Mouse (Mus musculus) C2C12 (cell line): ENCODE data around the gene Gm45711. TPM values are rescaled to one million over a fixed set of nuclear protein-coding genes. Genes with fewer than 3 reads are reported as not detected.
A peak's percentile ranks its signal among the peaks of the same experiment; 100 is the strongest.

ENCODE experiments used
- H3K27me3 ChIP-seq: one replicate; pipeline ENCODE4 v1.6.1; 2011; ENCODE audit not compliant: control insufficient read depth, insufficient read depth, insufficient read length
- H3K36me3 ChIP-seq: one replicate; pipeline ENCODE4 v1.6.1; 2011; ENCODE audit not compliant: control insufficient read depth, insufficient read depth
- H3K4me3 ChIP-seq: one replicate; pipeline ENCODE4 v1.5.1; 2011; ENCODE audit warnings: mild to moderate bottlenecking, control low read depth; ENCODE audit not compliant: poor library complexity, insufficient read depth, severe bottlenecking
- H3K79me2 ChIP-seq: one replicate; pipeline ENCODE4 v1.6.1; 2011; ENCODE audit not compliant: control insufficient read depth, insufficient read depth
- H3K79me3 ChIP-seq: one replicate; pipeline ENCODE4 v1.6.1; 2011; ENCODE audit warnings: low read depth, control low read depth
- H3ac ChIP-seq: one replicate; pipeline ENCODE3; 2011; ENCODE audit warnings: low read depth; ENCODE audit not compliant: control insufficient read depth, insufficient read length
- CEBPB ChIP-seq: IDR thresholded peaks from one replicate; pipeline ENCODE4 v1.6.1; 2011; ENCODE audit warnings: low read depth, mild to moderate bottlenecking, control low read depth, moderate library complexity
- CTCF ChIP-seq: IDR thresholded peaks from one replicate; pipeline ENCODE4 v1.5.1; 2011; ENCODE audit not compliant: control insufficient read depth, insufficient read depth, insufficient read length
- FOSL1 ChIP-seq: IDR thresholded peaks from one replicate; pipeline ENCODE4 v1.8.0; 2011; ENCODE audit warnings: mild to moderate bottlenecking, low read length; ENCODE audit not compliant: poor library complexity, insufficient read depth, severe bottlenecking
- MAX ChIP-seq: IDR thresholded peaks from one replicate; pipeline ENCODE4 v1.6.1; 2011; ENCODE audit warnings: mild to moderate bottlenecking, control low read depth
- MYOD1 ChIP-seq: IDR thresholded peaks from one replicate; pipeline ENCODE4 v1.6.1; 2011; ENCODE audit warnings: low read depth; ENCODE audit not compliant: control insufficient read depth, insufficient read length
- MYOG ChIP-seq: IDR thresholded peaks from one replicate; pipeline ENCODE4 v1.6.1; 2011; ENCODE audit not compliant: control insufficient read depth, insufficient read length; ENCODE audit errors: extremely low read depth
- USF1 ChIP-seq: IDR thresholded peaks from one replicate; pipeline ENCODE4 v1.6.1; 2011; ENCODE audit warnings: low read depth, mild to moderate bottlenecking, control low read depth, moderate library complexity
- polyA plus RNA-seq: library from polyadenylated mRNA; unstranded; fragments of >200 nt; fragmentation: generic; extraction: Trizol; gene quantifications from one replicate; pipeline ENCODE4 v1.2.1, GENCODE M21; 2012; ENCODE audit warnings: missing spikeins

Gm45711 gene
- polyA plus RNA-seq, 1 experiment, result not detected

GRCm38 (mm10) chr8:104247908-104248275 is 62.0 kb downstream of the Gm45711 start:
- Histone ChIP-seq H3K4me3 (peak overlapping the region; percentile 76), H3K79me2 (peaks cover 16% of the 10 kb centered on the region), H3K36me3 (no peaks in the 10 kb centered on the region), H3K79me3 (no peaks in the 10 kb centered on the region), H3K27me3 (no peaks in the 10 kb centered on the region), H3ac (peak overlapping the region; percentile 76)
- TF ChIP-seq MAX (no peak), USF1 (no peak)

DNA sequence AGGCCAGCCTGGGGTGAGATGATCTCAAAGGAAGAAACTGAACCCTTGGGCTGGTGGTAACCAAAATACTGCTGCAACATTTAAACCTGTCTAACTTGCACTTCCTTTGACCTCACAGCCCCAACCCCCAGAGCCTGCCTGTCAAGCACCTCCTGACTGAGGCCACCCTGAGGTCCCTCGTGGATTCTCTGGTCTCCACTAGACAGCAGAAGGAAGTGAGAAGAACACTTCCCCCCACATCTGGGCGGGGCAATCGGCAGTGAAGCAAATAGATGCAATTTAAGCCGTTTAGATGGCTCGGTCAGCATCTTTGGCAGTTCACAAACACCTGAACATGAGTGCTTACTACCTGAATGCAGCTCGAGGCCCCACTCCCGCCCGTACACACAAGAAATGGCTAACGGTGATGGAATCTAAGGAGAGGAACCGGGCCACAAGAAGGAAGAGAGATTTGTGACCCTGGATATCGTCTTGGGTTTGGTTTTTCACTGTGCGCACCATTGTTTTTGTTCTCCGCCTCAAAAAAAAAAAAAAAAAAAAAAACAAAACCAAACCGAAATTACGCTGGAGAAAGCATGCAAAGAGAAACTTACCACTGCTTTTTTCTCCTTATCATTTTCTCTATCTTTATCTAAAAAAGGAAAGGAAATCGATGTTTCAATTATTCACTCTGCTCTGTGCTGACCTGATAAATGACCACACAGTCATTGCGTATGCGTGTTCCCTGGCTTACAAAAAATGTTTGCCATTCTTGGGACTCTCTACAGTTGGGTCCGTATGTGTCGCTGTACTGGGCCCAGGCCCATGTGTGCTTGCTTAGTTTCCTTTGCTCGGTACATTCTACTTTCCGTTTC is 62.6 kb downstream of the Gm45711 start:
- TF ChIP-seq MYOG (no peak), MYOD1 (no peak), USF1 (no peak), MAX (no peak), CEBPB (no peak), CTCF (no peak)
- Histone ChIP-seq H3K79me3 (no peaks in the 10 kb centered on the region), H3K4me3 (peak overlapping the region; percentile 76), H3K36me3 (no peaks in the 10 kb centered on the region), H3K79me2 (peaks cover 10% of the 10 kb centered on the region), H3K27me3 (no peaks in the 10 kb centered on the region), H3ac (peak overlapping the region; percentile 27)

GRCm38 (mm10) chr8:104246621-104247020 is 63.3 kb downstream of the Gm45711 start:
- peaks cover 4% of the 10 kb centered on the region for H3K79me2 ChIP-seq
- no peak overlapping the region for H3K4me3 ChIP-seq
- no peaks in the 10 kb centered on the region for H3K36me3 ChIP-seq
- H3ac ChIP-seq, result no peak overlapping the region
- no peaks in the 10 kb centered on the region for H3K79me3 ChIP-seq
- TF ChIP-seq CTCF, result no peak
- no peaks in the 10 kb centered on the region for H3K27me3 ChIP-seq

GRCm38 (mm10) chr8:104242038-104242644 is 67.7 kb downstream of the Gm45711 start:
- H3K36me3 ChIP-seq, result peaks cover 12% of the 10 kb centered on the region
- H3ac ChIP-seq, result no peak overlapping the region
- no peaks in the 10 kb centered on the region for H3K79me3 ChIP-seq
- TF ChIP-seq CEBPB (no peak), USF1 (no peak), FOSL1 (no peak), MYOD1 (no peak), CTCF (no peak), MYOG (no peak), MAX (no peak)
- H3K79me2 ChIP-seq, result no peaks in the 10 kb centered on the region
- H3K4me3 ChIP-seq, result no peak overlapping the region
- no peaks in the 10 kb centered on the region for H3K27me3 ChIP-seq

DNA sequence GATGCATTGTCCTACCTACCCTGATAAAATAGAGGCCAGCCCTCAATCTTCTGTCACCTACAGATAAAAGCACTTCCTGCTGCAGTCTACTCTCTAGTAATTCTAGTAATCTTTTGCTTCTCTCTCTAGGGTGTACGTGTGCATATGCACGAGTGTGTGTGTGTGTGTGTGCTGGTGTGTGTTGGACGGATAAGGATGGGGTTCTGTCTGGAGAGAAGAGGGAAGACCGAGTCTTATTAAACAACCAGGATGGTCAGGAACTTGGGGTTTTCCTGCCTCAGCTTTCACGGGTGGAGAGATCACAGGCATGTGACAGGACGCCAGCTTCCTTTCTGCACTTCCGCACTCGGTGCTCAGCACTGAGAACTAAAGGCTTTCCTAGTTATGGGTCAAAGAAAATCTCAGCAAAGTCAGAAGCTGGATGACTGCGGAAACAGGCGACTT is 70.4 kb downstream of the Gm45711 start:
- Histone ChIP-seq H3K79me2 (no peaks in the 10 kb centered on the region), H3K27me3 (no peaks in the 10 kb centered on the region), H3K79me3 (no peaks in the 10 kb centered on the region), H3ac (no peak overlapping the region), H3K4me3 (no peak overlapping the region), H3K36me3 (peaks cover 12% of the 10 kb centered on the region)
- TF ChIP-seq MAX, result no peak

DNA sequence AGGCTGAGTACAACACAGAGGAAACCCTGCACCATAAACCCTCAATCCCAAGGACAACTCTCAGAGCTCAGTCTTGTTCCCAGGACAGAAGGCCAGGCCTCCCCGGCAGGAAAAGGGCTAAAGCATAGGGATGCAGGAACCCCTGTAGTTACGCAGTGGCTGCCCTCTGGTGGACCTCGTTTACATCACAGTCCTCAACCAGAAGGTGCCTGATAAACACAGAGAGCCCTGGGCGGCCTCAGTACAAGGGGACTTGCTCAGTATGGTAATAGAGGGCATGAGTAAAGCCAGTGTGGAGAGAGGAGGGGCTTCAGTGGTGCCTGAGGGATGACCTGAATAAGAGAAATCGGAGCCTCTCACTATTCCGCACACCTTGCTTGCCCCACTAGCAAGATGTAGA is 75.3 kb downstream of the Gm45711 start:
- Histone ChIP-seq H3K4me3 (no peak overlapping the region), H3K27me3 (no peaks in the 10 kb centered on the region), H3K79me3 (no peaks in the 10 kb centered on the region), H3K36me3 (peaks cover 9% of the 10 kb centered on the region), H3ac (no peak overlapping the region), H3K79me2 (no peaks in the 10 kb centered on the region)
- TF ChIP-seq FOSL1, result no peak
- TF ChIP-seq MYOG, result no peak
- no peak for TF ChIP-seq MAX
- no peak for TF ChIP-seq MYOD1
- no peak for TF ChIP-seq USF1
- no peak for TF ChIP-seq CEBPB
- no peak for TF ChIP-seq CTCF
